Mouse (Mus musculus) testis, adult 2 months (tissue): Measurements from ENCODE around the gene Fbll1.

Experiments used
- CTCF ChIP-seq: fragments of 200-500 bp; IDR thresholded peaks from 2 replicates; pipeline ENCODE4 v1.5.1; 2012; ENCODE audit warnings: low read depth, mild to moderate bottlenecking, inconsistent platforms, low read length, moderate library complexity; ENCODE audit not compliant: control insufficient read depth, insufficient read depth, insufficient replicate concordance
- POLR2A ChIP-seq: fragments of 200-500 bp; IDR thresholded peaks from 2 replicates; pipeline ENCODE4 v1.6.1; 2012; ENCODE audit warnings: low read depth, mild to moderate bottlenecking, inconsistent platforms, low read length, moderate library complexity; ENCODE audit not compliant: control insufficient read depth

- TF ChIP-seq CTCF (no peak), POLR2A (no peak)
Measured at GRCm38 (mm10) chr11:35756411-35757303, 42.0 kb downstream of the Fbll1 start.
